Mouse (Mus musculus) thymus, adult 2 months (tissue): Measurements from ENCODE around the gene Lrpap1.

Source experiments
- CTCF ChIP-seq: fragments of 200-500 bp; IDR thresholded peaks from 2 replicates; pipeline ENCODE4 v1.5.1; 2012; ENCODE audit warnings: mild to moderate bottlenecking, control low read depth, low read length, moderate library complexity, borderline replicate concordance; ENCODE audit not compliant: control insufficient read depth, poor library complexity, insufficient read depth; ENCODE audit errors: extremely low read depth
- POLR2A ChIP-seq: fragments of 200-500 bp; IDR thresholded peaks from 2 replicates; pipeline ENCODE4 v1.6.1; 2012; ENCODE audit warnings: mild to moderate bottlenecking, low read length, control low read depth, moderate library complexity; ENCODE audit not compliant: control insufficient read depth, poor library complexity, insufficient read depth; ENCODE audit errors: extremely low read depth

GRCm38 (mm10) chr5:35135903-35136302 lies 30.3 kb upstream of the Lrpap1 start:
- no peak for TF ChIP-seq CTCF
- no peak for TF ChIP-seq POLR2A
